Mouse (Mus musculus) midbrain, embryonic 14.5 days (tissue): Measurements from ENCODE around the gene Gm13539. TPM values are rescaled to one million over a fixed set of nuclear protein-coding genes. Genes with fewer than 3 reads are reported as not detected.

Experiments
- ATAC-seq: fragments of 200-750 bp; cut with Nextera tagmentation; 2 replicates; pipeline ENCODE4 v1.8.0; 2017; ENCODE audit warnings: moderate number of reproducible peaks, moderate library complexity; ENCODE audit not compliant: low FRiP score, low TSS enrichment
- DNase-seq: peaks from one replicate; pipeline ENCODE4 v3.0.0-alpha.2; 2015
- H3K27ac ChIP-seq: fragments of 300-500 bp; sonication (generic); replicated peaks from 2 replicates; pipeline ENCODE4 v1.5.1; 2014; ENCODE audit warnings: mild to moderate bottlenecking, low read depth, low read length, moderate library complexity
- H3K27me3 ChIP-seq: fragments of 300-500 bp; sonication (generic); 2 replicates; pipeline ENCODE4 v1.6.1; 2014; ENCODE audit warnings: low read length, control low read depth, mixed read lengths; ENCODE audit not compliant: control insufficient read depth, insufficient read depth
- H3K36me3 ChIP-seq: fragments of 300-500 bp; sonication (generic); 2 replicates; pipeline ENCODE4 v1.6.1; 2014; ENCODE audit warnings: low read length, control low read depth; ENCODE audit not compliant: control insufficient read depth, insufficient read depth
- H3K4me1 ChIP-seq: fragments of 300-500 bp; sonication (generic); 2 replicates; pipeline ENCODE4 v1.6.1; 2014; ENCODE audit warnings: mild to moderate bottlenecking, antibody characterized with exemption, low read length, control low read depth; ENCODE audit not compliant: control insufficient read depth, insufficient read depth
- H3K4me2 ChIP-seq: fragments of 300-500 bp; sonication (generic); 2 replicates; pipeline ENCODE4 v1.6.1; 2014; ENCODE audit warnings: mild to moderate bottlenecking, low read length, moderate library complexity
- H3K4me3 ChIP-seq: fragments of 300-500 bp; sonication (generic); replicated peaks from 2 replicates; pipeline ENCODE4 v1.5.1; 2014; ENCODE audit warnings: low read depth, low read length
- H3K9ac ChIP-seq: fragments of 300-500 bp; sonication (generic); replicated peaks from 2 replicates; pipeline ENCODE4 v1.6.1; 2014; ENCODE audit warnings: mild to moderate bottlenecking, low read length, moderate library complexity
- H3K9me3 ChIP-seq: fragments of 300-500 bp; sonication (generic); 2 replicates; pipeline ENCODE4 v1.6.1; 2016; ENCODE audit warnings: low read length, control low read depth, mixed read lengths; ENCODE audit not compliant: control insufficient read depth
- WGBS: fragments of 180-500 bp; shearing (Covaris S2); extraction: QIAGEN DNeasy Blood & Tissue Kit; methylation state at CpG from one replicate; pipeline ENCODE4 v1.1.7; 2014; 5-methylcytosine and 5-hydroxymethylcytosine counted together
- polyA plus RNA-seq: library from polyadenylated mRNA; unstranded; fragments of >200 nt; fragmentation: Nextera tagmentation; extraction: Ambion mirVana; gene quantifications from 2 replicates; pipeline ENCODE4 v1.2.1, GENCODE M21; 2014

Gene Gm13539
- polyA plus RNA-seq, 1 experiment from 2014 or later, result not detected

- no peak overlapping the region for H3K4me2 ChIP-seq
- no peaks in the 10 kb centered on the region for H3K36me3 ChIP-seq
- no peak overlapping the region for H3K9ac ChIP-seq
- no peaks in the 10 kb centered on the region for H3K4me1 ChIP-seq
- DNase-seq, result no peak
- ATAC-seq, result no peak
- 84% methylated on average over 2 of the region's 2 CpGs for WGBS
- no peak overlapping the region for H3K4me3 ChIP-seq
- no peaks in the 10 kb centered on the region for H3K27me3 ChIP-seq
- no peaks in the 10 kb centered on the region for H3K9me3 ChIP-seq
- H3K27ac ChIP-seq, result no peak overlapping the region
These were observed 7.4 kb upstream of the Gm13539 start for GRCm38 (mm10) chr2:25774640-25775039.

- no peaks in the 10 kb centered on the region for H3K4me1 ChIP-seq
- 51% methylated on average over 3 of the region's 3 CpGs for WGBS
- no peak overlapping the region for H3K27ac ChIP-seq
- no peak overlapping the region for H3K9ac ChIP-seq
- DNase-seq, result no peak
- no peaks in the 10 kb centered on the region for H3K9me3 ChIP-seq
- H3K36me3 ChIP-seq, result no peaks in the 10 kb centered on the region
- no peak overlapping the region for H3K4me3 ChIP-seq
- no peaks in the 10 kb centered on the region for H3K27me3 ChIP-seq
- H3K4me2 ChIP-seq, result no peak overlapping the region
- no peak for ATAC-seq
These were observed 6.1 kb upstream of the Gm13539 start for GRCm38 (mm10) chr2:25775991-25776390.

- H3K9me3 ChIP-seq, result no peaks in the 10 kb centered on the region
- no peak within 1 kb of the TSS for H3K4me3 ChIP-seq
- no peaks in the 10 kb centered on the region for H3K27me3 ChIP-seq
- ATAC-seq, result no peak
- no peaks in the 10 kb centered on the region for H3K36me3 ChIP-seq
- 83% methylated on average over 1 of the region's 1 CpGs for WGBS
- no peak within 1 kb of the TSS for H3K4me2 ChIP-seq
- no peak for DNase-seq
- H3K9ac ChIP-seq, result no peak within 1 kb of the TSS
- H3K4me1 ChIP-seq, result no peaks in the 10 kb centered on the region
- H3K27ac ChIP-seq, result no peak within 1 kb of the TSS
These were observed 5.3 kb upstream of the Gm13539 start, which contains the start of gene Lcn11 for GRCm38 (mm10) chr2:25776717-25777116. Lcn11 (plus strand) TSS chr2:25777017.

GRCm38 (mm10) chr2:25779076-25779475 is 3.0 kb upstream of the Gm13539 start:
- DNase-seq (no peak), ATAC-seq (no peak)
- 88% methylated on average over 9 of the region's 9 CpGs for WGBS
- no peaks in the 10 kb centered on the region for H3K4me1 ChIP-seq
- no peaks in the 10 kb centered on the region for H3K27me3 ChIP-seq
- no peak overlapping the region for H3K4me3 ChIP-seq
- H3K9ac ChIP-seq, result no peak overlapping the region
- H3K27ac ChIP-seq, result no peak overlapping the region
- H3K4me2 ChIP-seq, result no peak overlapping the region
- H3K36me3 ChIP-seq, result no peaks in the 10 kb centered on the region
- no peaks in the 10 kb centered on the region for H3K9me3 ChIP-seq

- Histone ChIP-seq H3K27me3 (no peaks in the 10 kb centered on the region), H3K27ac (no peak overlapping the region), H3K4me1 (no peaks in the 10 kb centered on the region), H3K4me2 (no peak overlapping the region), H3K4me3 (no peak overlapping the region), H3K9me3 (no peaks in the 10 kb centered on the region), H3K9ac (no peak overlapping the region), H3K36me3 (no peaks in the 10 kb centered on the region)
- WGBS, result 62% methylated on average over 4 of the region's 4 CpGs
- ATAC-seq, result no peak
- no peak for DNase-seq
These were observed 1.1 kb upstream of the Gm13539 start for GRCm38 (mm10) chr2:25780921-25781320.

- Histone ChIP-seq H3K9me3 (no peaks in the 10 kb centered on the region), H3K4me2 (no peak overlapping the region), H3K4me1 (no peaks in the 10 kb centered on the region), H3K9ac (no peak overlapping the region), H3K27ac (no peak overlapping the region), H3K27me3 (no peaks in the 10 kb centered on the region), H3K4me3 (no peak overlapping the region), H3K36me3 (no peaks in the 10 kb centered on the region)
- DNase-seq (no peak), ATAC-seq (no peak)
- 77% methylated on average over 5 of the region's 5 CpGs for WGBS
These were observed 3.7 kb downstream of the Gm13539 start for GRCm38 (mm10) chr2:25785573-25786322.

- H3K4me2 ChIP-seq, result no peak overlapping the region
- no peaks in the 10 kb centered on the region for H3K27me3 ChIP-seq
- no peak overlapping the region for H3K4me3 ChIP-seq
- DNase-seq (no peak), ATAC-seq (no peak)
- WGBS, result 97% methylated on average over 3 of the region's 3 CpGs
- H3K36me3 ChIP-seq, result no peaks in the 10 kb centered on the region
- H3K9me3 ChIP-seq, result no peaks in the 10 kb centered on the region
- H3K27ac ChIP-seq, result no peak overlapping the region
- no peaks in the 10 kb centered on the region for H3K4me1 ChIP-seq
- no peak overlapping the region for H3K9ac ChIP-seq
These were observed 7.0 kb downstream of the Gm13539 start for GRCm38 (mm10) chr2:25789092-25789491.

GRCm38 (mm10) chr2:25797635-25798034 is 15.6 kb downstream of the Gm13539 start:
- Histone ChIP-seq H3K4me1 (no peaks in the 10 kb centered on the region), H3K4me2 (no peak overlapping the region), H3K4me3 (no peak overlapping the region), H3K36me3 (no peaks in the 10 kb centered on the region), H3K27ac (no peak overlapping the region), H3K9me3 (no peaks in the 10 kb centered on the region), H3K9ac (no peak overlapping the region), H3K27me3 (no peaks in the 10 kb centered on the region)
- DNase-seq (peak; percentile 19), ATAC-seq (no peak)
- WGBS, result 41% methylated on average over 2 of the region's 2 CpGs

- no peak for DNase-seq
- Histone ChIP-seq H3K9ac (no peak overlapping the region), H3K4me1 (no peaks in the 10 kb centered on the region), H3K4me3 (no peak overlapping the region), H3K27ac (no peak overlapping the region), H3K9me3 (no peaks in the 10 kb centered on the region), H3K36me3 (no peaks in the 10 kb centered on the region), H3K27me3 (no peaks in the 10 kb centered on the region), H3K4me2 (no peak overlapping the region)
- WGBS, result 27% methylated on average over 5 of the region's 5 CpGs
- no peak for ATAC-seq
These were observed 16.0 kb downstream of the Gm13539 start for GRCm38 (mm10) chr2:25798065-25798464.
